Mouse (Mus musculus): Measurements from ENCODE around the gene Syt12. TPM values are rescaled to one million over a fixed set of nuclear protein-coding genes. Genes with fewer than 3 reads are reported as not detected.
A peak's percentile ranks its signal among the peaks of the same experiment; 100 is the strongest.

Gene Syt12
- polyA plus RNA-seq, 1 experiment: not detected

- H3K4me3 ChIP-seq (ENCODE audit: low read depth, low read length): no peak overlapping the region
- H3K36me3 ChIP-seq (ENCODE audit: control insufficient read depth, insufficient read depth, low read length, poor library complexity, severe bottlenecking): no peaks in the 10 kb centered on the region; the same call in 1 of the 2 replicates
- H3K27me3 ChIP-seq (ENCODE audit: control insufficient read depth, insufficient read depth, low read length, poor library complexity, severe bottlenecking): no peaks in the 10 kb centered on the region
- no peak overlapping the region for H3K27ac ChIP-seq (ENCODE audit: insufficient read depth, low read length)
- no peaks in the 10 kb centered on the region for H3K4me1 ChIP-seq (ENCODE audit: control insufficient read depth, insufficient read depth, low read length)
- no peaks in the 10 kb centered on the region for H3K9me3 ChIP-seq (replicated peaks; ENCODE audit: control insufficient read depth, insufficient read depth, low read length, poor library complexity, severe bottlenecking)
- no peak for TF ChIP-seq POLR2A (IDR thresholded peaks at IDR 0.05; ENCODE audit: insufficient read depth, low read length)
- no peak for TF ChIP-seq CTCF (IDR thresholded peaks at IDR 0.05; ENCODE audit: low read depth, low read length)
- no peak for TF ChIP-seq EP300 (IDR thresholded peaks at IDR 0.05; ENCODE audit: insufficient read depth, low read depth, low read length)
- H3K9ac ChIP-seq (ENCODE audit: low read depth, poor library complexity, severe bottlenecking): no peak overlapping the region
These were observed 28.0 kb downstream of the Syt12 start for GRCm38 (mm10) chr19:4449230-4449629.

DNA sequence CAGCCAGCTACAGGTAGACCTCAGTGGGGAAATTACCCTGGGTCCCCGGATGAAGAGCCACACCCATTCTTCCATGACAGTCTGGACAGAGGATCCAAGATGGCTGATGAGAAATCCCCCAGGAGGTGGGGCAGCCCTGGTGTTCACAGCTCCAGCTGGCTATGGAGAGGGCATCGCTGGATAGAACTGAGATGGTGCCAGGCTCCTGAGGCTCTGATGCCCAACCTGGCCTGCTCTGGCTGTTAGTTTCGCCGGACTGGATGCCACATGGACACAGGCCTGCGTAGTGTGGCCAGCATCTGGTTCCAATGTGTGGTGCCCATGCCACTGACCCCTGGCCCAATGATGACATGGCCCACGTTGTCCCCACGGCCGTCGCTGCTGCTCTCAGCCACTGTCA lies 29.8 kb downstream of the Syt12 start:
- no peaks in the 10 kb centered on the region for H3K4me1 ChIP-seq (ENCODE audit: control insufficient read depth, insufficient read depth, low read length)
- no peaks in the 10 kb centered on the region for H3K27me3 ChIP-seq (ENCODE audit: control insufficient read depth, insufficient read depth, low read length, poor library complexity, severe bottlenecking)
- no peak for TF ChIP-seq CTCF (IDR thresholded peaks at IDR 0.05; ENCODE audit: low read depth, low read length)
- TF ChIP-seq POLR2A (IDR thresholded peaks at IDR 0.05; ENCODE audit: insufficient read depth, low read length): no peak
- no peak for TF ChIP-seq EP300 (IDR thresholded peaks at IDR 0.05; ENCODE audit: insufficient read depth, low read depth, low read length)
- H3K9me3 ChIP-seq (replicated peaks; ENCODE audit: control insufficient read depth, insufficient read depth, low read length, poor library complexity, severe bottlenecking): no peaks in the 10 kb centered on the region
- H3K36me3 ChIP-seq (ENCODE audit: control insufficient read depth, insufficient read depth, low read length, poor library complexity, severe bottlenecking): peaks cover 3% of the 10 kb centered on the region; the same call in 1 of the 2 replicates
- no peak overlapping the region for H3K4me3 ChIP-seq (ENCODE audit: low read depth, low read length)
- no peak overlapping the region for H3K9ac ChIP-seq (ENCODE audit: low read depth, poor library complexity, severe bottlenecking)
- no peak overlapping the region for H3K27ac ChIP-seq (ENCODE audit: insufficient read depth, low read length)

DNA sequence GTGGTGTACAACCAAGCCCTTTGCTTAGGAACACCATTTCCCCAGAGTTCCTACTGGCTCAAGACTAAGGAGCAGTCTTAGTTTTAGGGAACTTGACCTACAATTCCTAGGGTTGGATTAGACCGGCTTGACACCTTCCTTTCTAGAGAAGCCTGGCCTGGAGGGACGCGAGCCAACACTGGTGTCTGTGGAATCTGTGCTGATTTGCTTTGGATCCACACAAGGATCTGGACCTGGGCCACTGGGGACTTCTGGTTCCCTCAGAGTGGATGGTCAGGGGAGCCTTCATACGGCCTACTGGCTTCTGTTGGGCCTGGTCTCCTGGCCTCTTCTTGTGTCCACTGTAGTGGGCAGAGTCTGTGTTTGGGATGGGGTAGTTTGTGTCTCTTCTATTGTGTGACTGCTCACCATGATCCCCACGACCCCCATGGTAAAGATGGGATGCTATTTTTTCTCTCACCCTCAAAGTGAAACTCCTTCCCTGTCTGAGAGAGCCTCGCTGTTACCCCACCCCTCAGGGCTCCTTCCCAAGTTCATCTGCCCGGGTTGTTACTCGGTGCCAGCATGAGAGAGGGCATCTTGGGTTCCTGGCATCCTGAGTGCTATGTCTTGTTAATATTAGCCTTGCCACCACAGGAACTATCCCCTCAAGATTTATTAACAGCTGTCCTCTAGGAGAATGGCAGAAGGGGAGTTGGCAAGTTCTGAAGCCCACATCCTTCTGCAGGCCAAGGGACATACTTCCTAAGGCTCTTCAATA lies 30.4 kb downstream of the Syt12 start:
- Histone ChIP-seq H3K4me3 (ENCODE audit: low read depth, low read length) (no peak overlapping the region), H3K36me3 (ENCODE audit: control insufficient read depth, insufficient read depth, low read length, poor library complexity, severe bottlenecking) (peaks cover 3% of the 10 kb centered on the region; the same call in 1 of the 2 replicates)

DNA sequence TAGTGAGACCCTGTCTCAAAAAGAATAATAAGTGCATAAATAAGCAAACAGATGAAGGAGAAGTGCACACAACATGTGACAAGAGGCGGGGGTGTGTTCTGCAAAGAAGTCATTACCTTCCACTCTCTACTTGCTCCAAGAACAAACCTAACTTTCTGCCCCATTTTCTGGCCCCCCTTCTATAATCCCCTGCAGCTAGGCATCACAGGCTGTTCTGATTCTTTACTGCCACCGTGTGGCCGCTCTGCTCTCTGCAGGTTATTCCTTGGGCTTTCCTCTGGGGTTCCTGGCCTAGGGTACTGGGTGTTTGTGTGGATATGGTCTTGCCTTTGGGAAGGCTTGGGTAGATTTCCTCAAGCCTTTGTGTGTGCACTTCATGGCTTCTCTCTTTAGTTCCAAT lies 34.8 kb downstream of the Syt12 start:
- Histone ChIP-seq H3K4me1 (ENCODE audit: control insufficient read depth, insufficient read depth, low read length) (peaks cover 4% of the 10 kb centered on the region), H3K9ac (ENCODE audit: low read depth, poor library complexity, severe bottlenecking) (no peak overlapping the region), H3K36me3 (ENCODE audit: control insufficient read depth, insufficient read depth, low read length, poor library complexity, severe bottlenecking) (0 out of 2 replicates have a peak, but pooled peaks cover 3% of the 10 kb centered on the region), H3K27ac (ENCODE audit: insufficient read depth, low read length) (no peak overlapping the region), H3K4me3 (ENCODE audit: low read depth, low read length) (no peak overlapping the region), H3K9me3 (replicated peaks; ENCODE audit: control insufficient read depth, insufficient read depth, low read length, poor library complexity, severe bottlenecking) (no peaks in the 10 kb centered on the region), H3K27me3 (ENCODE audit: control insufficient read depth, insufficient read depth, low read length, poor library complexity, severe bottlenecking) (no peaks in the 10 kb centered on the region)
- TF ChIP-seq POLR2A (IDR thresholded peaks at IDR 0.05; ENCODE audit: insufficient read depth, low read length): no peak
- TF ChIP-seq EP300 (IDR thresholded peaks at IDR 0.05; ENCODE audit: insufficient read depth, low read depth, low read length): no peak
- TF ChIP-seq CTCF (IDR thresholded peaks at IDR 0.05; ENCODE audit: low read depth, low read length): peak; percentile 75

More for the DNA sequence above, 30.4 kb downstream of the Syt12 start:
- H3K4me1 ChIP-seq (ENCODE audit: control insufficient read depth, insufficient read depth, low read length): no peaks in the 10 kb centered on the region
- no peak for TF ChIP-seq POLR2A (IDR thresholded peaks at IDR 0.05; ENCODE audit: insufficient read depth, low read length)
- no peak for TF ChIP-seq EP300 (IDR thresholded peaks at IDR 0.05; ENCODE audit: insufficient read depth, low read depth, low read length)
- no peak for TF ChIP-seq CTCF (IDR thresholded peaks at IDR 0.05; ENCODE audit: low read depth, low read length)
- no peaks in the 10 kb centered on the region for H3K9me3 ChIP-seq (replicated peaks; ENCODE audit: control insufficient read depth, insufficient read depth, low read length, poor library complexity, severe bottlenecking)
- H3K27ac ChIP-seq (ENCODE audit: insufficient read depth, low read length): no peak overlapping the region
- no peak overlapping the region for H3K9ac ChIP-seq (ENCODE audit: low read depth, poor library complexity, severe bottlenecking)
- H3K27me3 ChIP-seq (ENCODE audit: control insufficient read depth, insufficient read depth, low read length, poor library complexity, severe bottlenecking): no peaks in the 10 kb centered on the region

- Histone ChIP-seq H3K4me3 (ENCODE audit: low read depth, low read length) (no peak overlapping the region), H3K9ac (ENCODE audit: low read depth, poor library complexity, severe bottlenecking) (no peak overlapping the region), H3K27me3 (ENCODE audit: control insufficient read depth, insufficient read depth, low read length, poor library complexity, severe bottlenecking) (no peaks in the 10 kb centered on the region), H3K27ac (ENCODE audit: insufficient read depth, low read length) (no peak overlapping the region), H3K36me3 (ENCODE audit: control insufficient read depth, insufficient read depth, low read length, poor library complexity, severe bottlenecking) (0 out of 2 replicates have a peak, but pooled peaks cover 3% of the 10 kb centered on the region), H3K4me1 (ENCODE audit: control insufficient read depth, insufficient read depth, low read length) (peaks cover 4% of the 10 kb centered on the region), H3K9me3 (replicated peaks; ENCODE audit: control insufficient read depth, insufficient read depth, low read length, poor library complexity, severe bottlenecking) (no peaks in the 10 kb centered on the region)
- TF ChIP-seq POLR2A (IDR thresholded peaks at IDR 0.05; ENCODE audit: insufficient read depth, low read length) (no peak), CTCF (IDR thresholded peaks at IDR 0.05; ENCODE audit: low read depth, low read length) (no peak), EP300 (IDR thresholded peaks at IDR 0.05; ENCODE audit: insufficient read depth, low read depth, low read length) (no peak)
These were observed 35.6 kb downstream of the Syt12 start for GRCm38 (mm10) chr19:4441621-4442161.

- H3K36me3 ChIP-seq (ENCODE audit: control insufficient read depth, insufficient read depth, low read length, poor library complexity, severe bottlenecking): 0 out of 2 replicates have a peak, but pooled peaks cover 3% of the 10 kb centered on the region
- H3K4me3 ChIP-seq (ENCODE audit: low read depth, low read length): no peak overlapping the region
- H3K27me3 ChIP-seq (ENCODE audit: control insufficient read depth, insufficient read depth, low read length, poor library complexity, severe bottlenecking): no peaks in the 10 kb centered on the region
- peaks cover 4% of the 10 kb centered on the region for H3K4me1 ChIP-seq (ENCODE audit: control insufficient read depth, insufficient read depth, low read length)
- H3K27ac ChIP-seq (ENCODE audit: insufficient read depth, low read length): no peak overlapping the region
- TF ChIP-seq CTCF (IDR thresholded peaks at IDR 0.05; ENCODE audit: low read depth, low read length) (no peak), EP300 (IDR thresholded peaks at IDR 0.05; ENCODE audit: insufficient read depth, low read depth, low read length) (no peak), POLR2A (IDR thresholded peaks at IDR 0.05; ENCODE audit: insufficient read depth, low read length) (no peak)
- H3K9me3 ChIP-seq (replicated peaks; ENCODE audit: control insufficient read depth, insufficient read depth, low read length, poor library complexity, severe bottlenecking): no peaks in the 10 kb centered on the region
- no peak overlapping the region for H3K9ac ChIP-seq (ENCODE audit: low read depth, poor library complexity, severe bottlenecking)
These were observed 36.1 kb downstream of the Syt12 start for GRCm38 (mm10) chr19:4441090-4441591.
